Mouse (Mus musculus) mouse trophoblast stem cell (cell line): Measurements from ENCODE around the gene Pp2d1.

Experiments used
- in situ Hi-C, 2 experiments: fragments of 300-500 bp; cut with MseI, MboI; formaldehyde crosslinking; loops; 2 replicates in 1 of 2; 3 replicates in 1 of 2; pipeline ENCODE4 v1.15.1; 2025

The Pp2d1 gene

DNA sequence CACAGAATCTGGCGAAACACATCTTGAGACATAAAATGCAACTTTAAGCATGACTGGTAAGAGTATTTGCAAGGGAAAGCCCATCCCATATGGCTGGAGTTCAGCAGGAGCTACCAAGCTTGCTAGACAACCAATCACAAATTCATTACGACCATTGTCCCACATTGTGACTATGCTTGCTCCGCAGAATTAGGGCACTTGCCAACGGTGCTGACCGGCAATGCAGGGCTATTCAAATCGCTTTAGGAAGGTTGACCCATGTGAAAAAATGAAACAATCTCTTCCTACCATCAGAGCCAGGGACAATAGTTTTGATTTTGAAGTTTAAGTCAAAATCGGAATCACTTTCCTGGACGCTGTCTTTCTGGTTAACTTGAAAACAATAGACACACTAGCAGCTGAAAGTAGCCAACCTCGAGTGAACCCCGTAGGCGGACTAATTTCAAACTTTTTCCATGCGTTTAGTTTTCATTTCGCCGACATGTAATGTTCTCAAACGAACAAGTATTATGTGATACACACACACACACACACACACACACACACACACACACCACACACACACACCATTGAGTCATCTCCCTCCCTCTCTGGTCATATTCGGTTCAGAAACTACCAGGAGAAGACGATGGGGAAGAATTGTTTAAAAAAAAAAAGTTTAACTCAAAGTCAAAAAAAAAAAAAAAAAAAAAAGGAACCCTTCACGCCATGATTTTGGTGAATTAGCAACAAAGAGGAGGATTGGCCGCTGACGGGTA is 27.1 kb upstream of the Pp2d1 start, which contains the start of gene Kat2b:
Kat2b (plus strand) TSS at position 701 of the 758 bp plus-strand sequence.
- in situ Hi-C loops = no loop called here

DNA sequence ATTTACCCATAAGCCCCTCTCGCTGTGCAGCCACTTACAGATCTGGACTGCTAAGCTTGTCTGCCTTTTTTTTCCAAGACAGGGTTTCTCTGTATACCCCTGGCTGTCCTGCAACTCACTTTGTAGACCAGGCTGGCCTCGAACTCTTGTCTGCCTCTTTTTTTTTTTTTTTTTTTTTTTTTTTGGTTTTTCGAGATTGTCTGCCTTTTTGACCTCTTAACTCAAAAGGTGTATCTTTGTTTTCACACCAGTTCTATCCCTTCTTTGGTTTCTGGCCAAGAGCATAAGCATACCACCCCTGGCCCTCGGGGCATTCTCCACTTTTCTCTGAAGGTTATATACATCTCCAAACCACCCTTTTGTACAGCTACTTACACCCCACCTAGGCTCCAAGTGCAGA is 25.6 kb upstream of the Pp2d1 start:
- in situ Hi-C loops = no loop called here

DNA sequence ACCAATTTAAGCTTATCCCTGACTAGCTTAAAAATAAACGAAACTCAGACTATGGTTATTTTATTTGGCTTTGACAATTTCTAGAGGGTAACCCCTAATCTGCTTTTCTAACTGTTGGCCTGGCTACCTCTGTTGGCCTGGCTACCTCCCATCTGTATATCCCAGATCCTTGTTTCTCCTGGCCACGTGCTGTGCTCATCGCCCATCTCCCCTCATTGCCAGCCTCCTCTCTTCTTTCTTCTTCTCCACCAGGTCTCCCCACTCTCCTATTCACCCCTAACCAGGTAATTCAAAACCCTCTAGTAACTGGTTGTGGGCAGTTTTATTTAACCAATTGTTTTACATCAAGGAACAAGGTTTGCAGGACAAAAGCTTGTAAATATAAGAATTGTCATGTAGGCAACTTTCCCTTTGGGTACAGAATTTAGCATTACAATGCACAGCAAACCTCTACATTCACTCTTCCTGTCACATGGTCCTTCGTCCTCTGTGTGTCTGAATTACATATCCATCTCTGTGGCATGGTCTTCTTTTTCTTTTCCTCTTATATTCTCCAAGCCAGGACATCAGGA is 22.3 kb upstream of the Pp2d1 start:
- in situ Hi-C loops = no loop called here

DNA sequence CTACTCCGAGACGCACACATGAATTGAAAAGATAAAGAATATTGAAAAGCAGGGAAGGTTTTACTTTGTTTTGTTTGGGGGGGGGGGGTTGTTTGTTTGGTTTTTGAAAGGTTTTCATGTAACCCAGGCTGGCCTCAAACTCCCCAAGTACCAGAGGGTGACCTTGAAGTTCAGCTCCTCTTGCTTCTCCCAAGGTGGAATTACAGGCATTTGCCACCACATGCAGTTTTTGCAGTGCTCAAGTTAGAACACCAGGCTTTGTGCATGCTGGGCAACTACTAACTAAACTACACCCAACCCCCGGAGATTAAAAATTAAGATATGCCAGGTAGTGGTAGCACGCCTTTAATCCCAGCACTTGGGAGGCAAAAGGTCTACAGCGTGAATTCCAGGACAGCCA is 20.4 kb upstream of the Pp2d1 start:
- in situ Hi-C loops = no loop called here

DNA sequence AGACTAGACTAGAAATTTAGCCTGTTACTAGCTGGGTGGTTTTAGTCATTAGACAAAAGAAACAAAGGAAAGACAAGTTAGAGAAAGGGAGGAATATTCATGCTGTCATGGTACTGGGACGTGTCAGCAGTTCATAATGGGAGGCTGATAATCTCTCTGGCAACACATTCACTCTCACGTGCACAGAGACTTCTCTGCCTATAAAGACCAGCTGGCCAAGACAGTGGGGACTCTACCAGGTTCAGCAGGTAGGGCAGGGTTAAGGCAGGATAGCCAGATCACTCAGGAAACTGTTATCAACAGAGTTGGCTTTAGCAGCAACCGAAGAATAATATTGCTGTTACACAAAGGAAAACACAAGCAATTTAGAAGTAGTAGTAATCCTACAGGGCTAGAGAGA is 18.2 kb upstream of the Pp2d1 start:
- in situ Hi-C loops = no loop called here

DNA sequence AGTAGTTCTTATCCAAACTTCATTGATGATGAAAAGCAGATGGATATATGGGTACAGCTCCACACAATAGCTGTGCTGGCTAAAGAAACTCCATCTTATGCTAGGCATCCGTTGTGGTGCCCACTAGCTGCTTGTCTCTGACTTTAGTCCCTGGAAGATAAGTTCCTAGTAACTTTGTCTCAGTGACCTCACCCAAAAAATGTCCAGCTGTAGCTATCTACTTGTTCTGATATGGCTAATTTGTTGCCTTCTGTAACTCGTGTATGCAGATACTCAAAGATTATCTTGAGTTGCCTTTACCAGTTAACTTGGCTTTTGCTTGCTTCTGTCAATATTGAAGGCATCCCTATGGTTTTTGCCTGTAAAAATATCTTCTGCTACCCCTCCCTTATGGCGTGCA is 15.6 kb upstream of the Pp2d1 start:
- in situ Hi-C loops = no loop called here

DNA sequence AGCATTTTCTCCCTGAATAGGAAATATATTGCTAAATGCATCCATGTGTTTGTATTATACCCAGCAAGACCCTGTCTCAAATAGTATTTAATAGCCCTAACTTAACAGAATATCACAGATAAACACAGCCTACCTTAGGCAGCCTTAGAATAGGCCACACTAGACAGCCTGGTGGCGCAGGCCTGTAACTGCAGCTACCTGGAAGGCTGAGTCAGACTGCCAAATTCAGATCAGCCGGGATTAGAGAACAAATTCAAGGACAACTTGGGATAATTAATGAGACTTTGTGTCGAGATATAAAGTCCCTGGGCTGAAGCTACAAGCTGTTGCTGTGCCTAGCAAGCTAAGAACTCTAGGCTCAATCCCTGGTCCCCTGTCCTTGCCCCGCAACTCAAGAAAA is 14.8 kb upstream of the Pp2d1 start:
- in situ Hi-C loops = no loop called here

DNA sequence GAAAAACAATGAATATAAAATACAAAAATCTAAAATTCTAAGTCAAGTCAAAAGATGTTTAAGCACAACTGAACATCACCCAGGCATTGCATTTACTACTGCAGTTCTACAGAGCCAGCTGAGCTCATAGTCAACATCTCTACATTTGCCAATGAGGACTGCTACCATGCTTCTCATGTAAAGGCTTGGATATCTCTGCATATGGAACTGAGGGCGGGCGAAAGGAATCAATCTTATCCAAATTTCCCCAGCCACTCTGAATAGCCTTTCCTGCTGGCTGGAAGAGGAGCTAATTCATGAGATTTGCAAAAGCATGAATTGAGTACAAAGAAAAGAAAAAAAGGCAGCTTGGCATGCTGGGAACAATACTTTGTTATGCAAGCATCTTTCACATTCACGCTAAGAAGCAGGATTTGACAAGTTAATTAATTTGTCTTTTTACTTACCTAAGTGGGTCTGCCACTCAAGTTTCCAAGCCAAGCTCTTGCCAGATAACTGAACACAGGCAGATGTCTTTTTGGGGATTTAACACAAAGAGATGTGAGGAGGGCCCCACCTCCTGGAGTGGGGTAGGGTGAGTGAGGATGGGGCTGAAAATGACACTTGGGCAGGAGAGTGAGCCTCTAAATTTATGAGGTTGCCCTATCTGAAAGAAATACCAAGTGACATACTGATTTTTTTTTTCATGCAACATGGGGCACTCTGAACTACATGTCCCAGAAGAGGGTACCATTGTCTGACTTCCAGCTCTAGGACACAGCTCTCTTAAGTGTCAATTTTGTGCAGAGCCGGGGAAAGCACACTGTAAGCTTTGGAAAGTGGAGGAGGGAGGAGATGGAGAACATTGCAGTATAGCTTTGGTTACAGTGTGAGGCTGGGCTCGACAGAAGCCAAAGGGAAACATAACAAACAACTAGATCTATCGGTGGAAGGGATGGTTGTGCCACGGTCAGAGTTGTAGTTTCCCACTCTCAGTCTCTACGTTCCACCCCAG is 12.4 kb upstream of the Pp2d1 start:
- in situ Hi-C loops = no loop called here

DNA sequence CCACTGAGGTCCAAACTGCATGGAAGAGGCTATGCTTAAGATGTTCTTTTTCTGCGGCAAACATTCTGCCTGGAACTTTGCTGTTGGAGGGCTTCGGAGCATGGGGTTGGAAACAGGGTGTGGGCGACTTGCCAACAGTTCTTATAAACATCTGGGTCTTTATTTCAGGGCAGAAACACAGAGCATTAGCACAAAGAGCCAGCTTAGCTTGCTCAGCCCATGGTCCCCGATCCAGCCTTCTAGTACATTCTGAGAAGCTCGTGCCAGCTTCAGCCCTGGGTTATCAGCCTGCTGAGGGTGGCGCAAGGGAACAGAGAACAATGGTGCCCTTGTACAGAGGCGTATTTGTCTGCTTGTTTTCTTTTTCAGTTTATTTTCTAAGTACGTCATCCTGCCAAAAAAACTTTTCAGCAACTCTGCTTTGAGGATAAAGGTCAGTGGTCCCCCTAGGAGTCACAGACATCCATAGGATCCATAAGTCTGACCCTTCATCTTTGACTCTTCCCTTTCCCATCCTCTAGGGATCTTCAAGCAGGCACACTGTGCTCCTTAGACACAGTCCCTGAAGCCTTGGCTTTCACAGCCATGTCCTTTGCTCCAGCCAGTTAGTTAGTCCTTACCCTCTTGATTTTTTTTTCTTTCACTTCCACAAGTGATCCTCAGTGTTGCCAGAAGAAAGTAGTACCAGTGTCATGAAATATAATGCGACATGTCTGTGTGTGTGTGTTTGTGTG is 4.5 kb upstream of the Pp2d1 start:
- in situ Hi-C loops = no loop called here

DNA sequence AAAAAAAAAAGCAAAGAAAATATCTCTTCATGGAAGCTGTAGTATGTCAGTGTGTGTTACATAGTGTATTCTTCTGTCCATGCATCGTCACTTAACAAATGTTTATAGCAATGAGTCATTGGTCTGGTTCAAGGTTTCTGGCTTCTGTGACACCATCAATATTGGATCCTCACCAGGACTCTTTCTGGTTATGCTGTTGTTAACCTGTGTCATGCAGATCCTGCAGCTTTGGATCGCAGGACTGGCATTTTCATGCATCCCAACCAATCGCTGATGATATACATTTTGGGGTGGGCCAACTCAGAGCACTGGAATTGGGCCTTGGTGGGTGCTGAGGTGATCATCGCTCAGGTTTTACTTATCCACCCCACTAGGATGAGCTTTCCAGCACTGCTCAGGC is 3.3 kb upstream of the Pp2d1 start:
- in situ Hi-C loops = no loop called here

DNA sequence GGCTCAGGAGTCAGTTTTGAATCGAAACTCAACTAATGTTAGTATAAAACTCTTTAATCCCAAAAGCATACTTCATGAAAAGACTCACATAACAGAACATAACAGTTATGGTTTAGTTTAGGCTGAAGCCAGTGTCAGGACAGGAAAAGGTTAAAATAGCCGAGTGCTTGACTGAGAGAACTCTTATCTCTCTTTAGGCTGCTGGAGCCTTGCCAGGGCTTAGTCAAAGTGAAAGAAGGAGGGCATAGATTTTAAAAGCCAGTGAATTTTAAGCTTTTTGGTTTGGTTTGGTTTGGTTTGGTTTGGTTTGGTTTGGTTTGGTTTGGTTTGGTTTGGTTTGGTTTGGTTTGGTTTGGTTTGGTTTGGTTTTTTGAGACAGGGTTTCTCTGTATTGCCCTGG is 6.8 kb downstream of the Pp2d1 start:
- in situ Hi-C loops = no loop called here

DNA sequence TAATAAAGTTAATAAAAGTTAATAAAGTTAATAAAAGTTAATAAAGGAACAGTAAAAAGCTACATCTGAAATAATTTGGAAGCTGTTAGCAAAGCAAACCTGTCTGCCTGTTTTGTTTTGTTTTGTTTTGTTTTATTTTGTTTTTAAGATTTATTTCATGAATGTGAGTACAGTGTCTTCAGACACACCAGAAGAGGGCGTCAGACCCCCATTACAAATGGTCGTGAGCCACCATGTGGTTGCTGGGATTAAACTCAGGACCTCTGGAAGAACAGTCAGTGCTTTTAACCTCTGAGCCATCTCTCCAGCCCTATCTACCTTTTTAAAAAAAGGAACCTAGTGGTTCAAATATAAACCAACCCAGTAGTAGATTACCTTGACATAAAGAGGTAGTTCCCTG is 8.1 kb downstream of the Pp2d1 start:
- in situ Hi-C loops = no loop called here

DNA sequence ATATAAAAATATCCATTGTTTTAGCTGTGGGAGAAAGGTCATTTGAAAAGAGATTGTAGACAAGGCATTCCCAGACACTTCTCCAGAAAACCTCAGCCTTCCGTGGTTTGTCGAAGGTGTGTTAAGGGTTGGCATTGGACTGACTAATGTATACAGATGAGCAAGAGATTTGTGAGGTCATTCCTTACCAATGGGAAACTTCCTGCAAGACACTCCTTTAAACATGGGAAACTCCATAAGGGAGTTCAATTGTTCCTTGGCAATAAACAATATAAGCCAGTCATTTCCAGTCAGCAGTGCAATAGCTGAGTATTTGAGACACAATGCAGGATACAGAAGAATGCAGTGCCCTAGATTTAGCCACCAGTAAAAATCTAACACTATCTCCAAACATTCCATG is 11.2 kb downstream of the Pp2d1 start:
- in situ Hi-C loops = no loop called here

DNA sequence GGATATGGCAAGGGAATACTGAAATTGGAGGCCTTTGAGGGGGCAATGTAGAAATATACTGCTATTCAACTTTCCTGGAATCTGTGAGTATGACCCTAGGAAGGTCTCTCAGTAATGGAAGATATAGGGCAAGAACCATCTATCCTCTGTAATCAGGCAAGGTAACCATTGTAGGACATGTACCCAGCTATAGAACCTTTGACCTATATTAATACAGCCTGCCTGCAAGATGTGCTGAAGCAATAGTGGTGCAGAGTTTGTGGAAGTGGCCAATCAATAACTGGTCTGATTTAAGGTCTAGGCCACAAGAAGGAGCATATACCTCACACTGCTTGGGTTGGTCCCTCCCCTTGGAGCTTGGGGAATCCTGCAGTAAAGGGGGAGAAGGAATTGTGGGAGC is 18.7 kb downstream of the Pp2d1 start:
- in situ Hi-C loops = no loop called here

DNA sequence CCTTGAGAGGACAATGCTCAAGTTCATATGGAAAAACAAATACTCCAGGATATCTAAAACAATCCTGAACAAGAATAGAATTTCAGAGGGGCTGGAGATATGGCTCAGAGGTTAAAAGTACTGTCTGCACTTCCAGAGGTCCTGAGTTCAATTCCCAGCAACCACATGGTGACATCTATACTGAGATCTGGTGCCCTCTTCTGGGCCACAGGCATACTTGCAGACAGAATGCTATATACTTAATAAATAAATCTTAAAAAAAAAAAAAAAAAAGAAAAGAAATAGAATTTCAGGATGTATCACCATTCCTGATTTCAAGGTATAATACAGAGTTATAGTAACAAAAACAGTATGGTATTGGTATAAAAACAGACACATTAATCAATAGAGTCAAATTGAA is 19.9 kb downstream of the Pp2d1 start:
- in situ Hi-C loops = no loop called here

DNA sequence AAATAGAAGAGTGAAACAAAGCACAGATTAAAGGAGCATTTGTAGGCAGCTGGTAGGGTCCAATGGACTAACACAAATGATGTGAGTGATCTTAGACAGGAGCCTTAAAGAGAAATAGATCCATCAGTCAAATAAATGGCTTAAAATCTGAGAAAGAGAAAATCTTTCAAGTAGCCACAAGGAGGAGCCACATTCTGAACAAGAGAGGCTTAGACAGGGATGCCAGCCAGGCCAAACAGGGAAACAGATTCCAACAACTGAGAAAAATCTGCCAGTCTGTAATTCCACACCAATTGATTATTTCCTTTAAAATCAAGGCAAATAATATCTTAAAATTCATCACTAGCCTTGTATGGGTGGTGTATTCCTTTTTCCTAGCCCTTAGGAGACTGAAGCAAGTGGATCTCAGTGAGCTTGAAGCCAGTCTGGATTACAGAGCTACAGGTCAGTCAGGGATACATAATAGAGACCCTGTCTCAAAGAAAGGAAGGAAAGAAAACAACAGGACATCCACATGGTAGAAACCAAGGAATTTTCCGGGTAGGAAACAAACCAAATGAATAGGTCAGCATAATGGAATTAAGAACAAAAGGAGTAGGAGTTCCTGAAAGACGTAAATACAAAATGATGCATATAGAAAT is 26.8 kb downstream of the Pp2d1 start:
- in situ Hi-C loops = no loop called here

DNA sequence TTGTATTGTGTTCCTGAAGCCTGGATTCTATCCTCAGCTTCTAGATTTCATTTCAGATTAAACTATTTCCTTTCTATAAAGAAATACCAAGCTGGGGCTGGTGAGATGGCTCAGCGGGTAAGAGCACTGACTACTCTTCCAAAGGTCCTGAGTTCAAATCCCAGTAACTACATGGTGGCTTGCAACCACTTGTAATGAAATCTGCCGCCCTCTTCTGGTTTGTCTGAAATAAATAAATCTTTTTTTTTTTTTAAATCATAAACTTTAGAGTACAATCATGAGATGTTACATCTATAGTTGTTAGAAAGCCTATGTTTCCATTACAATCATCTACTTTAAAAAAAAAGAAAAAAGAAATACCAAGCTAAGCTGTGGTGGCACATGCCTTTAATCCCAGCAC is 36.3 kb downstream of the Pp2d1 start:
- in situ Hi-C loops = no loop called here

DNA sequence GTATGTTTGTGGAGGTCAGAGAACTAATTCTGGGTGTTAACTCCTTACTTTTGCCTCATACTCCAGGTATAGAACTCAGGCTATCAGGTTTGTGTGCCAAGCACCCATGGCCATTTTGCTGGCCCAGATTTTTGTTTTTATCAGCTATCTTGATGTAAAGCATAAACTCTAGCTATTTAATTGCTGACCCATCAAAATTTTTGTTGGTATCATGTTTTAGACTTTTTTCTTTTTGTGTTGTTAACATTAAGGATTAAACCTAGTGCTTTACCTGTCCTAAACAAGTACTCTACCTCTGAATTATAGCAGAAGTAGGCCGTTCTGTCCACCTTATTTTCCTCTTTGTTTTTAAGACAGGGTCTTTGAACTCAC is 50.3 kb downstream of the Pp2d1 start:
- in situ Hi-C loops = no loop called here

DNA sequence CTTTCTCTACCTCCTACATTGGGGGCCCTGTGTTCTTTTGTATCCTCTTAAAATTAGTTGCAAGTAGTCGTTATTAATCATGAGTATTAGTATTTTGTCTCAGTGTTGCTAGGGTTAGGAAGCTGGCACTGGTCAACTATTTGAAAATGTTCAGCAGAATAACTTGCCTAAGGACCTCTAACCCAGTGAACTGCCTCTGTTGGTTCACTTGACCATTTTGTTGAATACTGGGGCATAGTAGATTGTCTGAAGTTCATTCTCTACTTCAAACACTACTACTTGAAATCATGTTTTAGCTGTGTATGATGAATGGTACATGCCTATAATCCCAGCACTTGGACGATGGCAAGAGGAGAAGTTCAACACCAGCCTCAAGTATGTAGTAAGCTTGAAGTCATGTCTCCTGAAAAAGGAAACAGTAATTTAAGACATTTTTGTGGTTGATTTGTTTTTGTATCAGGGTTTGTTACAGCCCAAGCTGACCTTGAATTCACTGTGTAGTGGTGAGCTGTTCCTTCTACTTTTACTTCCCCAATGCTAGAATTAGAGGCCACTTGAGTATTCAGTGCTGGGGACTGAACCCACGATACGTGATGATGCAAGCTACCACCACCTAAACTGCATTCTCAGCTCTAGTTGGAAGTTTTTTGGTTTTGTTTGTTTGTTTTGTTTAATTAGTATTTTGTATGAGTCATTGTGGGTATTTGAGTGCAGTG is 50.8 kb downstream of the Pp2d1 start:
- in situ Hi-C loops = no loop called here

DNA sequence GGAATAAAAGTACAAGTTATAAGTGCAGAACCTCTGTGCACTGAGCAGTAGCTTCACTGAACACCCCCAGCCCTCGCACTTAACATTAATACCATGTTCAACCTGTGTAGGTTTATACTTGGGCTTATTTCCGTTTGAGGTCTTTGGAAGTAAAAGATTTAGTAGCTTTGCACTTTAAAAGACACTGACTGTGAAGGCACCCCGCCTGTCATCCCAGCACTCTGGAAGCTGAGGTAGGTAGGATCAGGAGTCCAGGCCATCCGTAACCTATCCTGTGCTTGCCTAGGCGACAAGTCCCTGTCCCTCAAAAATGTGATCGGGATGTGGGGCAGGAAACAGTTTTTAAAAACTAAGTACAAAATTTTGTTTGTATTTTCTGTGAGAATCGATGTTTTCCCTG is 58.8 kb downstream of the Pp2d1 start:
- in situ Hi-C loops = no loop called here

DNA sequence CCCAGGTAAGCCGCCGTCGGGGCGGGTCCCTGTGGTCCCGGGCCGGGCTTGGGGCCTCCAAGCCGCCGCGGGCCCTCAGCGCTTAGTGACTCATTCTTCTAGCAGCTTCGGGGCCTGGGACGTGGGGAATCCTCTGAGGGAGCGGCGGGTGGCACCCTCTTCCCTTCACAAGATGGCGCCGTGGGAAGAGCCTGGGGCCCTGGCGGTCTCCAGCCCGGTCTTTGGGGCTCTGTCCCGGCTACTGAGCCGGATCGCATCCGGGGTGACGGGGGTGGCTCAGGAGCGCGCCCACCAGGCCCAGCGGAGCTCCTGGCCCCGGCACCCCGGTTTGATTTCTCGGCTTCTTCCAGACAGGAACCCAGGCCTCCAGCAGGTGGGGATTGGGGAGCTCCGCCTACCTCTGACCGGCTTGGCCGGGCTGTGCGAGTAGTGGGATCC is 59.6 kb downstream of the Pp2d1 start:
- in situ Hi-C loops = no loop called here
